Mouse (Mus musculus): ENCODE data around the gene Tmc7. TPM values are rescaled to one million over a fixed set of nuclear protein-coding genes. Genes with fewer than 3 reads are reported as not detected.
A peak's percentile ranks its signal among the peaks of the same experiment; 100 is the strongest.

Tmc7 gene
- 0.31 TPM in 1 of 2 replicates, not detected in the other for total RNA-seq (2017)

DNA sequence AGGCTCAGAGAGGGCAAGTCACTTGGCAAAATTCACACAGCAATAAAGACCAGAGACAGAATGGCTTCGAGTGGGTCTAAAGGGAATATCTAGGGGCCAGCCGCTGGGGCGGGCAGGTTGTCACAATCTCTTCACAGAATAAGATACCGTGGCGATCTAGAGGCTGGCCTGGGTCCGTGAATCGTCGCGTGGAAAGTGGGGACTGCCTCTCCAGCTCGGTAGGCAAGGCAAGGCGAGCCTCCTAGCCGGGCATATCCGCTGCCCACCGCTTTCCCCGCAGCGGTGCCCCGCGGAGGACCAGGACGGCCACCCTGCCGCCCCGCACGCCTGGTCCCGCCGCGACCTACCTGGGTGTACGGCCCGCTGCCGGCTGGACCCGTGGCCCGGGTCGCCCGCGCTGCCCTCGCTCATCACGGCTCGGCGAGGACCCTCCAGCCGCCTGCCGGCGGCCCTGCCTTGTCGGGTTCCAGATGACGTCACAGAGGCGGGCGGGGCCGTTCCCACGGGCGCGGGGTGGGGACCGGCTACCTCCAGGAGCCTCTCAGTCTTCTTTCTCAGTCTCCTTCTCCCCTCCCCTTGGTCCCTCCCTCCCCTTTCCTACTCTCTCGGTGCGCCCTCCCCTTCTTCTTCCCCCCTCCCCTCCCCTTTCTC lies at the start of gene Tmc7:
Gene Tmc7, minus strand, starts transcription at position 480 of the 651 bp plus-strand sequence.
- peak in 1 of 2 experiments; percentile 37; a peak in 2 of 4 replicates for ATAC-seq (replicated peaks in 1 of 2; ENCODE audit: insufficient read depth in 1 of 2, low FRiP score in 2 of 2, low TSS enrichment in 1 of 2, low read depth in 1 of 2, poor library complexity in 2 of 2, severe bottlenecking in 2 of 2)

- no peak for ATAC-seq (replicated peaks in 1 of 2; ENCODE audit: insufficient read depth in 1 of 2, low FRiP score in 2 of 2, low TSS enrichment in 1 of 2, low read depth in 1 of 2, poor library complexity in 2 of 2, severe bottlenecking in 2 of 2)
Measured at GRCm38 (mm10) chr7:118633951-118634350, 49.4 kb upstream of the Tmc7 start.

GRCm38 (mm10) chr7:118633094-118633493 lies 48.6 kb upstream of the Tmc7 start:
- no peak for ATAC-seq (replicated peaks in 1 of 2; ENCODE audit: insufficient read depth in 1 of 2, low FRiP score in 2 of 2, low TSS enrichment in 1 of 2, low read depth in 1 of 2, poor library complexity in 2 of 2, severe bottlenecking in 2 of 2)

DNA sequence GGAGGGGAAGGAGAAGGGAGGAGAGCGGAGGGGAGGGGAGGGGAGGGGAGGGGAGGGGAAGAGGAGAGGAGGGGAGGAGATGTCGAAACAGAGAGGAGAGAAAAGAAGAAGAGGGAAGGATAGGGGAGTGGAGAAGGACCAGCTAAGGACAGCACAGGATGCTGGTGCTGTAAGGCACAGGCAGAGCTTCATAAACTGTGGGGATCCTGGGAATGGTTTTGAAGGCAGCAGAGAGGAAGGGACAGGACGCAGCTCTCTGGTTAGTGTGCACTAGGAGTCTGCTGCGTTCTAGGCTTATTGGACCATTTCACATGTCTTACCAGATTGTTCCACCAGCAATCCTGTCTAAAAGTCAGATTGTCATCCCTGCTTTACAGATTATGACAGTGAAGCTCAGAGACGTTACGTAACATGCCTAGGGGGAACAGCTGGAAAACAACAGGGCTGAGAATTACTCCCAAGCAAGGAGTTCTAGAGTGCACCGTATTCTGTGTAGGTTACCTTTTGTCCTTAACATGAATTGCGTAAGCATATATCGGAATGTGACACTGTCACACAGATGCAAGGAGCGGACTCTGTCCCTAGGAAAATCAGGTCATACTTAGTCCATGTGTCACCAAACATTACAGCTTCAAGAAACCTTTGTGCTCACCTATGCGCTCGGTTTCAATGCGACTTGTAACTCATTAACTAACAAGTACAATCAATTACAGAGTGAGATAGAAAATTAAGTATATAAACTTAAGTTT lies 43.2 kb upstream of the Tmc7 start:
- no peak for ATAC-seq (replicated peaks in 1 of 2; ENCODE audit: insufficient read depth in 1 of 2, low FRiP score in 2 of 2, low TSS enrichment in 1 of 2, low read depth in 1 of 2, poor library complexity in 2 of 2, severe bottlenecking in 2 of 2)

GRCm38 (mm10) chr7:118621094-118621493 lies 36.6 kb upstream of the Tmc7 start:
- ATAC-seq (replicated peaks in 1 of 2; ENCODE audit: insufficient read depth in 1 of 2, low FRiP score in 2 of 2, low TSS enrichment in 1 of 2, low read depth in 1 of 2, poor library complexity in 2 of 2, severe bottlenecking in 2 of 2): no peak

GRCm38 (mm10) chr7:118620243-118620906 lies 35.8 kb upstream of the Tmc7 start:
- ATAC-seq (replicated peaks in 1 of 2; ENCODE audit: insufficient read depth in 1 of 2, low FRiP score in 2 of 2, low TSS enrichment in 1 of 2, low read depth in 1 of 2, poor library complexity in 2 of 2, severe bottlenecking in 2 of 2): no peak

- ATAC-seq (replicated peaks in 1 of 2; ENCODE audit: insufficient read depth in 1 of 2, low FRiP score in 2 of 2, low TSS enrichment in 1 of 2, low read depth in 1 of 2, poor library complexity in 2 of 2, severe bottlenecking in 2 of 2): no peak
Measured at GRCm38 (mm10) chr7:118618104-118618503, 33.6 kb upstream of the Tmc7 start.

- ATAC-seq (replicated peaks in 1 of 2; ENCODE audit: insufficient read depth in 1 of 2, low FRiP score in 2 of 2, low TSS enrichment in 1 of 2, low read depth in 1 of 2, poor library complexity in 2 of 2, severe bottlenecking in 2 of 2): no peak
Measured at GRCm38 (mm10) chr7:118614076-118614475, 29.5 kb upstream of the Tmc7 start.

- ATAC-seq (replicated peaks in 1 of 2; ENCODE audit: insufficient read depth in 1 of 2, low FRiP score in 2 of 2, low TSS enrichment in 1 of 2, low read depth in 1 of 2, poor library complexity in 2 of 2, severe bottlenecking in 2 of 2): no peak
Measured at GRCm38 (mm10) chr7:118611933-118612332, 27.4 kb upstream of the Tmc7 start.

- ATAC-seq (replicated peaks in 1 of 2; ENCODE audit: insufficient read depth in 1 of 2, low FRiP score in 2 of 2, low TSS enrichment in 1 of 2, low read depth in 1 of 2, poor library complexity in 2 of 2, severe bottlenecking in 2 of 2): no peak
Measured at GRCm38 (mm10) chr7:118611185-118611749, 26.7 kb upstream of the Tmc7 start.

DNA sequence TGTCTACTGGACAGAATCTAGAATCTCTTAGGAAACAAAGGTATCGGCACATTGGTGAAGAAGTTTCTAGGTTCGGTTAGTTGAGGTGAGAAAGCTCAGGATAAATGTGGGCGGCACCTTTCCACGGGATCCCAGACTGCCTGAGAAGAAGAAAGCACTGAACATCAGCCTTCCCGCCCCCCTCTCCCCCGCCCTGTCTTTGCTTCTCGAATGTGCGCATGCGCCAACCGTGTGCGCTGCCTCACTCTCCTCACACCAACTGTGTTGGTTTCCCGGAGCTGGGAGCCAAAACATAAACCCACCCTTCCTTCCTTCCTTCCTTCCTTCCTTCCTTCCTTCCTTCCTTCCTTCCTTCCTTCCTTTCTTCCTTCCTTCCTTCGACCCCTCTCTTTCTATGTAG lies 26.2 kb upstream of the Tmc7 start:
- ATAC-seq (replicated peaks in 1 of 2; ENCODE audit: insufficient read depth in 1 of 2, low FRiP score in 2 of 2, low TSS enrichment in 1 of 2, low read depth in 1 of 2, poor library complexity in 2 of 2, severe bottlenecking in 2 of 2): no peak

DNA sequence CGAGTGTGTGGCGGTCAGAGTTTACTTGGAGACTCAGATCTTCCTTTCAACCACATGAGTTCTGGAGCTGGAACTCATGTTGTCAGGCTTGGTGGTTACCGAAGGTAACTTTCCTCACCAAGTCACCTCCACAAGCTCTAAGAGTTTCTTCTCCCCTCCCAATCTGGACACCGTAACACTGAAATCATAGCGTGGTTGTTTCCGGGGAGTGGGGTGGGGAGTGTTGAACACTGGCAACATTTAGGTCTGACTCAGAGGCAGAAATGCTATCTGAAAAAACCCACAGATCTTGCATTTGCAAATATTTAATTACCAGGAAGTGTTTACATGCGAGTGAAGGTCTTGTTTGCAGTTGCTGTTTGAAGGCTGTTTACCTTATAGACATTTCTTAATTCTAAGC lies 25.3 kb upstream of the Tmc7 start:
- no peak for ATAC-seq (replicated peaks in 1 of 2; ENCODE audit: insufficient read depth in 1 of 2, low FRiP score in 2 of 2, low TSS enrichment in 1 of 2, low read depth in 1 of 2, poor library complexity in 2 of 2, severe bottlenecking in 2 of 2)

- ATAC-seq (replicated peaks in 1 of 2; ENCODE audit: insufficient read depth in 1 of 2, low FRiP score in 2 of 2, low TSS enrichment in 1 of 2, low read depth in 1 of 2, poor library complexity in 2 of 2, severe bottlenecking in 2 of 2): no peak
Measured at GRCm38 (mm10) chr7:118604842-118605241, 20.3 kb upstream of the Tmc7 start.

- ATAC-seq (replicated peaks in 1 of 2; ENCODE audit: insufficient read depth in 1 of 2, low FRiP score in 2 of 2, low TSS enrichment in 1 of 2, low read depth in 1 of 2, poor library complexity in 2 of 2, severe bottlenecking in 2 of 2): 0 out of 4 replicates have a peak, but pooled peaks of 1 of the 2 experiments have one; percentile 30
Measured at GRCm38 (mm10) chr7:118599954-118600631, 15.6 kb upstream of the Tmc7 start.

- ATAC-seq (replicated peaks in 1 of 2; ENCODE audit: insufficient read depth in 1 of 2, low FRiP score in 2 of 2, low TSS enrichment in 1 of 2, low read depth in 1 of 2, poor library complexity in 2 of 2, severe bottlenecking in 2 of 2): 0 out of 4 replicates have a peak, but pooled peaks of 1 of the 2 experiments have one; percentile 34
Measured at GRCm38 (mm10) chr7:118597201-118597600, 12.7 kb upstream of the Tmc7 start, which contains the start of gene Tmc5. Gene Tmc5 (plus strand): TSS chr7:118597297.

- ATAC-seq (replicated peaks in 1 of 2; ENCODE audit: insufficient read depth in 1 of 2, low FRiP score in 2 of 2, low TSS enrichment in 1 of 2, low read depth in 1 of 2, poor library complexity in 2 of 2, severe bottlenecking in 2 of 2): no peak
Measured at GRCm38 (mm10) chr7:118596271-118596670, 11.7 kb upstream of the Tmc7 start.

GRCm38 (mm10) chr7:118595228-118595627 lies 10.7 kb upstream of the Tmc7 start:
- ATAC-seq (replicated peaks in 1 of 2; ENCODE audit: insufficient read depth in 1 of 2, low FRiP score in 2 of 2, low TSS enrichment in 1 of 2, low read depth in 1 of 2, poor library complexity in 2 of 2, severe bottlenecking in 2 of 2): peak; percentile 74 to 82

Measured in hematopoietic stem cell, adult 5-6 weeks (primary cell).